Mouse (Mus musculus) lung, postnatal 36 days (tissue): ENCODE measurements at regions not wholly inside any gene's neighbourhood (a gene's known extent, or its start where the extent isn't known, plus 50 kb on each side); places are given as distances from the start of the nearest gene placed in this dataset.

Experiments
- DNase-seq: peaks from one replicate; pipeline ENCODE4 v3.0.0; 2022; ENCODE audit warnings: mixed read lengths

- no peak for DNase-seq
Observed at GRCm38 (mm10) chr5:126740861-126741410, 500.7 kb upstream of the Tmem132c start.

- no peak for DNase-seq
Observed at GRCm38 (mm10) chr5:126755107-126755506, 486.5 kb upstream of the Tmem132c start.

GRCm38 (mm10) chr5:126765037-126765707, 476.4 kb upstream of the Tmem132c start:
- no peak for DNase-seq

- DNase-seq = no peak
Observed at GRCm38 (mm10) chr5:126769031-126769430, 472.6 kb upstream of the Tmem132c start.

- peak; percentile 44 for DNase-seq
Observed at GRCm38 (mm10) chr5:126787706-126788610, 453.6 kb upstream of the Tmem132c start.

GRCm38 (mm10) chr5:126799698-126800279, 441.8 kb upstream of the Tmem132c start:
- DNase-seq = no peak

- DNase-seq = no peak
Observed at GRCm38 (mm10) chr5:126806656-126807055, 435.0 kb upstream of the Tmem132c start.

- DNase-seq = no peak
Observed at GRCm38 (mm10) chr5:126816069-126816468, 425.5 kb upstream of the Tmem132c start.

GRCm38 (mm10) chr5:126835440-126835839, 406.2 kb upstream of the Tmem132c start:
- no peak for DNase-seq

GRCm38 (mm10) chr5:126842606-126843005, 399.0 kb upstream of the Tmem132c start:
- no peak for DNase-seq

GRCm38 (mm10) chr5:126862078-126862477, 379.5 kb upstream of the Tmem132c start:
- no peak for DNase-seq

- peak; percentile 16 for DNase-seq
Observed at GRCm38 (mm10) chr5:126875842-126876241, 365.8 kb upstream of the Tmem132c start.

- peak; percentile 5 for DNase-seq
Observed at GRCm38 (mm10) chr5:126890710-126891109, 350.9 kb upstream of the Tmem132c start.

- no peak for DNase-seq
Observed at GRCm38 (mm10) chr5:126893063-126893462, 348.5 kb upstream of the Tmem132c start.

- DNase-seq = no peak
Observed at GRCm38 (mm10) chr5:126910084-126910483, 331.5 kb upstream of the Tmem132c start.

GRCm38 (mm10) chr5:126917300-126917699, 324.3 kb upstream of the Tmem132c start:
- no peak for DNase-seq

- no peak for DNase-seq
Observed at GRCm38 (mm10) chr5:126933466-126933865, 308.1 kb upstream of the Tmem132c start.

GRCm38 (mm10) chr5:126944861-126945260, 296.7 kb upstream of the Tmem132c start:
- no peak for DNase-seq

- DNase-seq = no peak
Observed at GRCm38 (mm10) chr5:126954189-126954588, 287.4 kb upstream of the Tmem132c start.

- DNase-seq = no peak
Observed at GRCm38 (mm10) chr5:126954634-126955033, 287.0 kb upstream of the Tmem132c start.

- DNase-seq = no peak
Observed at GRCm38 (mm10) chr5:126964577-126964976, 277.0 kb upstream of the Tmem132c start.

GRCm38 (mm10) chr5:126967076-126967475, 274.5 kb upstream of the Tmem132c start:
- no peak for DNase-seq

- DNase-seq = no peak
Observed at GRCm38 (mm10) chr5:126969373-126969772, 272.2 kb upstream of the Tmem132c start.
